Mouse (Mus musculus): ENCODE results near the gene Vmn1r189. TPM values are rescaled to one million over a fixed set of nuclear protein-coding genes. Genes with fewer than 3 reads are reported as not detected.

Gene Vmn1r189
- polyA plus RNA-seq, 1 experiment from 2014 or later = not detected

Small RNA genes lying within 50 kb of the gene (microRNA-seq; reads per million reads assigned to microRNA genes)
- not detected for gene Gm26300

Other genes starting within 250 kb of the Vmn1r189 start
- 10.6 and 12.4 TPM in 2 replicates for gene Zfp184, start 160.7 kb downstream of the Vmn1r189 start, polyA plus RNA-seq (2015; fragmentation: Nextera tagmentation; extraction: Ambion mirVana)
- not detected in 2 replicates for gene Pom121l2, start 124.6 kb downstream of the Vmn1r189 start, polyA plus RNA-seq (2015; fragmentation: Nextera tagmentation; extraction: Ambion mirVana)
- not detected in 2 replicates for gene Prss16, start 96.1 kb downstream of the Vmn1r189 start, polyA plus RNA-seq (2015; fragmentation: Nextera tagmentation; extraction: Ambion mirVana)
- gene Hist1h2ah, start 70.3 kb downstream of the Vmn1r189 start, polyA plus RNA-seq (2015; fragmentation: Nextera tagmentation; extraction: Ambion mirVana) = not detected in 2 replicates
- gene Hist1h2bk, start 70.0 kb downstream of the Vmn1r189 start, polyA plus RNA-seq (2015; fragmentation: Nextera tagmentation; extraction: Ambion mirVana) = 0.70 and 0.87 TPM in 2 replicates
- gene Hist1h4i, start 64.5 kb downstream of the Vmn1r189 start, polyA plus RNA-seq (2015; fragmentation: Nextera tagmentation; extraction: Ambion mirVana) = 6.5 and 6.7 TPM in 2 replicates
- 3.0 and 5.8 TPM in 2 replicates for gene Hist1h2ag, start 62.9 kb downstream of the Vmn1r189 start, polyA plus RNA-seq (2015; fragmentation: Nextera tagmentation; extraction: Ambion mirVana)
- gene Hist1h2bj, start 62.6 kb downstream of the Vmn1r189 start, polyA plus RNA-seq (2015; fragmentation: Nextera tagmentation; extraction: Ambion mirVana) = 2.2 and 2.5 TPM in 2 replicates
- gene Vmn1r188, start 21.4 kb downstream of the Vmn1r189 start, polyA plus RNA-seq (2015; fragmentation: Nextera tagmentation; extraction: Ambion mirVana) = not detected in 2 replicates
- not detected in 2 replicates for gene Vmn1r191, start 78.1 kb upstream of the Vmn1r189 start, polyA plus RNA-seq (2015; fragmentation: Nextera tagmentation; extraction: Ambion mirVana)
- not detected in 2 replicates for gene Vmn1r192, start 85.3 kb upstream of the Vmn1r189 start, polyA plus RNA-seq (2015; fragmentation: Nextera tagmentation; extraction: Ambion mirVana)
- gene Vmn1r193, start 117.3 kb upstream of the Vmn1r189 start, polyA plus RNA-seq (2015; fragmentation: Nextera tagmentation; extraction: Ambion mirVana) = not detected in 2 replicates
- not detected in 2 replicates for gene Vmn1r194, start 138.4 kb upstream of the Vmn1r189 start, polyA plus RNA-seq (2015; fragmentation: Nextera tagmentation; extraction: Ambion mirVana)
- gene Vmn1r195, start 164.7 kb upstream of the Vmn1r189 start, polyA plus RNA-seq (2015; fragmentation: Nextera tagmentation; extraction: Ambion mirVana) = not detected in 2 replicates
- gene Vmn1r196, start 184.1 kb upstream of the Vmn1r189 start, polyA plus RNA-seq (2015; fragmentation: Nextera tagmentation; extraction: Ambion mirVana) = not detected in 2 replicates
- not detected in 2 replicates for gene Vmn1r197, start 218.8 kb upstream of the Vmn1r189 start, polyA plus RNA-seq (2015; fragmentation: Nextera tagmentation; extraction: Ambion mirVana)
- gene Vmn1r198, start 244.5 kb upstream of the Vmn1r189 start, polyA plus RNA-seq (2015; fragmentation: Nextera tagmentation; extraction: Ambion mirVana) = not detected in 2 replicates